Mouse (Mus musculus) heart, embryonic 16.5 days (tissue): ENCODE results near the gene Thap8. TPM values are rescaled to one million over a fixed set of nuclear protein-coding genes. Genes with fewer than 3 reads are reported as not detected.

Experiments used
- ATAC-seq: fragments of 200-750 bp; cut with Nextera tagmentation; replicated peaks from 2 replicates; pipeline ENCODE4 v1.8.0; 2017; ENCODE audit warnings: moderate number of reproducible peaks; ENCODE audit not compliant: insufficient read depth, low FRiP score; ENCODE audit errors: extremely low read depth
- H3K27ac ChIP-seq: fragments of 300-500 bp; sonication (generic); 2 replicates; pipeline ENCODE4 v1.5.1; 2014; ENCODE audit warnings: mild to moderate bottlenecking, low read length, control low read depth, moderate library complexity
- H3K27me3 ChIP-seq: fragments of 300-500 bp; sonication (generic); 2 replicates; pipeline ENCODE4 v1.6.1; 2014; ENCODE audit warnings: low read length, mixed read lengths; ENCODE audit not compliant: control insufficient read depth, insufficient read depth
- H3K36me3 ChIP-seq: fragments of 300-500 bp; sonication (generic); 2 replicates; pipeline ENCODE4 v1.6.1; 2014; ENCODE audit not compliant: control insufficient read depth, insufficient read depth
- H3K4me1 ChIP-seq: fragments of 300-500 bp; sonication (generic); 2 replicates; pipeline ENCODE4 v1.6.1; 2014; ENCODE audit warnings: low read length, mixed read lengths; ENCODE audit not compliant: control insufficient read depth, insufficient read depth
- H3K4me2 ChIP-seq: fragments of 300-500 bp; sonication (generic); 2 replicates; pipeline ENCODE4 v1.6.1; 2014; ENCODE audit warnings: low read depth, mild to moderate bottlenecking, control low read depth, low read length
- H3K4me3 ChIP-seq: fragments of 300-500 bp; sonication (generic); 2 replicates; pipeline ENCODE4 v1.5.1; 2014; ENCODE audit warnings: mild to moderate bottlenecking, control low read depth, low read length
- H3K9ac ChIP-seq: fragments of 300-500 bp; sonication (generic); 2 replicates; pipeline ENCODE4 v1.6.1; 2014; ENCODE audit warnings: low read length, control low read depth
- H3K9me3 ChIP-seq: fragments of 300-500 bp; sonication (generic); replicated peaks from 2 replicates; pipeline ENCODE4 v1.6.1; 2016; ENCODE audit warnings: low read length; ENCODE audit not compliant: control insufficient read depth
- WGBS: fragments of 180-500 bp; shearing (Covaris S2); extraction: QIAGEN DNeasy Blood & Tissue Kit; methylation state at CpG from one replicate; pipeline ENCODE4 v1.1.7; 2014; 5-methylcytosine and 5-hydroxymethylcytosine counted together
- polyA plus RNA-seq: library from polyadenylated mRNA; unstranded; fragments of >200 nt; fragmentation: Nextera tagmentation; extraction: Ambion mirVana; gene quantifications from 2 replicates; pipeline ENCODE4 v1.2.1, GENCODE M21; 2015

The Thap8 gene
- polyA plus RNA-seq, 1 experiment from 2014 or later = 0.29 TPM

GRCm38 (mm10) chr7:30308076-30309005 is 28.4 kb downstream of the Thap8 start, which contains the start of gene Alkbh6:
TSS of gene Alkbh6 (plus strand) at chr7:30308717.
- peak within 1 kb of the TSS; percentile 79 for H3K4me3 ChIP-seq
- 0 out of 2 replicates have a peak, but pooled peaks cover 7% of the 10 kb centered on the region for H3K36me3 ChIP-seq
- H3K9me3 ChIP-seq = no peaks in the 10 kb centered on the region
- peak within 1 kb of the TSS; percentile 85 for H3K4me2 ChIP-seq
- H3K27ac ChIP-seq = peak within 1 kb of the TSS; percentile 87
- H3K4me1 ChIP-seq = peaks cover 11% of the 10 kb centered on the region
- H3K27me3 ChIP-seq = no peaks in the 10 kb centered on the region
- H3K9ac ChIP-seq = peak within 1 kb of the TSS; percentile 81
- 5% methylated on average over 27 of the region's 27 CpGs for WGBS
- ATAC-seq = peak; percentile 100

GRCm38 (mm10) chr7:30309395-30310129 is 29.7 kb downstream of the Thap8 start:
- ATAC-seq = no peak
- no peak overlapping the region for H3K27ac ChIP-seq
- WGBS = 60% methylated on average over 15 of the region's 15 CpGs

GRCm38 (mm10) chr7:30310136-30310535 is 30.2 kb downstream of the Thap8 start:
- H3K4me3 ChIP-seq = no peak overlapping the region
- no peaks in the 10 kb centered on the region for H3K9me3 ChIP-seq
- no peak for ATAC-seq
- H3K27me3 ChIP-seq = no peaks in the 10 kb centered on the region
- no peak overlapping the region for H3K9ac ChIP-seq
- H3K36me3 ChIP-seq = 0 out of 2 replicates have a peak, but pooled peaks cover 7% of the 10 kb centered on the region
- H3K4me2 ChIP-seq = no peak overlapping the region
- peaks cover 16% of the 10 kb centered on the region for H3K4me1 ChIP-seq
- 89% methylated on average over 12 of the region's 12 CpGs for WGBS
- H3K27ac ChIP-seq = no peak overlapping the region

More at GRCm38 (mm10) chr7:30309395-30310129, 29.7 kb downstream of the Thap8 start:
- H3K4me3 ChIP-seq = peak overlapping the region; percentile 79
- H3K9ac ChIP-seq = peak overlapping the region; percentile 81
- H3K9me3 ChIP-seq = no peaks in the 10 kb centered on the region
- no peaks in the 10 kb centered on the region for H3K27me3 ChIP-seq
- peak overlapping the region; percentile 85 for H3K4me2 ChIP-seq
- peaks cover 15% of the 10 kb centered on the region for H3K4me1 ChIP-seq
- 0 out of 2 replicates have a peak, but pooled peaks cover 7% of the 10 kb centered on the region for H3K36me3 ChIP-seq

GRCm38 (mm10) chr7:30313666-30314320 is 33.9 kb downstream of the Thap8 start:
- WGBS = 53% methylated on average over 27 of the region's 27 CpGs
- Histone ChIP-seq H3K9me3 (no peaks in the 10 kb centered on the region), H3K36me3 (0 out of 2 replicates have a peak, but pooled peaks cover 7% of the 10 kb centered on the region), H3K4me3 (no peak overlapping the region), H3K9ac (no peak overlapping the region), H3K27ac (no peak overlapping the region), H3K4me2 (no peak overlapping the region), H3K4me1 (peaks cover 13% of the 10 kb centered on the region), H3K27me3 (no peaks in the 10 kb centered on the region)
- no peak for ATAC-seq

GRCm38 (mm10) chr7:30314721-30315155 is 34.8 kb downstream of the Thap8 start, which contains the start of gene Syne4:
TSS of gene Syne4 (plus strand) at chr7:30314807.
- Histone ChIP-seq H3K27ac (no peak within 1 kb of the TSS), H3K27me3 (no peaks in the 10 kb centered on the region), H3K4me1 (peaks cover 7% of the 10 kb centered on the region; the same call in 1 of the 2 replicates), H3K36me3 (0 out of 2 replicates have a peak, but pooled peaks cover 7% of the 10 kb centered on the region), H3K9ac (no peak within 1 kb of the TSS; the same call in 1 of the 2 replicates), H3K4me2 (peak within 1 kb of the TSS; percentile 20; the same call in 1 of the 2 replicates), H3K4me3 (peak within 1 kb of the TSS; percentile 28), H3K9me3 (no peaks in the 10 kb centered on the region)
- no peak for ATAC-seq
- 2% methylated on average over 9 of the region's 9 CpGs for whole genome bisulfite sequencing

GRCm38 (mm10) chr7:30315559-30316529 is 36.0 kb downstream of the Thap8 start:
- Histone ChIP-seq H3K4me3 (no peak overlapping the region), H3K4me2 (no peak overlapping the region)
- WGBS = 66% methylated on average over 13 of the region's 13 CpGs

GRCm38 (mm10) chr7:30318142-30318541 is 38.2 kb downstream of the Thap8 start:
- no peaks in the 10 kb centered on the region for H3K27me3 ChIP-seq
- H3K4me2 ChIP-seq = no peak overlapping the region
- WGBS = 85% methylated on average over 3 of the region's 3 CpGs
- no peak overlapping the region for H3K4me3 ChIP-seq
- H3K36me3 ChIP-seq = no peaks in the 10 kb centered on the region
- no peaks in the 10 kb centered on the region for H3K9me3 ChIP-seq
- ATAC-seq = no peak
- peaks cover 20% of the 10 kb centered on the region for H3K4me1 ChIP-seq
- H3K9ac ChIP-seq = no peak overlapping the region
- no peak overlapping the region for H3K27ac ChIP-seq

More at GRCm38 (mm10) chr7:30315559-30316529, 36.0 kb downstream of the Thap8 start:
- no peak overlapping the region for H3K9ac ChIP-seq
- H3K27me3 ChIP-seq = no peaks in the 10 kb centered on the region
- H3K4me1 ChIP-seq = peaks cover 8% of the 10 kb centered on the region; the same call in 1 of the 2 replicates
- no peak for ATAC-seq
- no peaks in the 10 kb centered on the region for H3K9me3 ChIP-seq
- 0 out of 2 replicates have a peak, but pooled peaks cover 7% of the 10 kb centered on the region for H3K36me3 ChIP-seq
- H3K27ac ChIP-seq = no peak overlapping the region
